Mouse (Mus musculus) liver, embryonic 15.5 days (tissue): ENCODE measurements around the gene Ankrd2. TPM values are rescaled to one million over a fixed set of nuclear protein-coding genes. Genes with fewer than 3 reads are reported as not detected.

Experiments
- polyA plus RNA-seq: library from polyadenylated mRNA; unstranded; fragments of >200 nt; fragmentation: Nextera tagmentation; extraction: Ambion mirVana; gene quantifications from 2 replicates; pipeline ENCODE4 v1.2.1, GENCODE M21; 2015

The Ankrd2 gene
- polyA plus RNA-seq, 1 experiment from 2014 or later: 0.17 TPM

Other genes with a start within 250 kb of the Ankrd2 start
- 26.6 and 29.4 TPM in 2 replicates for gene Arhgap19, start 234.0 kb upstream of the Ankrd2 start, polyA plus RNA-seq
- gene Frat1, start 206.0 kb upstream of the Ankrd2 start, polyA plus RNA-seq: 8.5 and 9.1 TPM in 2 replicates
- 4.4 and 4.5 TPM in 2 replicates for gene Frat2, start 187.9 kb upstream of the Ankrd2 start, polyA plus RNA-seq
- 8.5 and 8.6 TPM in 2 replicates for gene Rrp12, start 139.8 kb upstream of the Ankrd2 start, polyA plus RNA-seq
- gene Pgam1, start 124.1 kb upstream of the Ankrd2 start, polyA plus RNA-seq: 267 and 322 TPM in 2 replicates
- 29.2 and 31.4 TPM in 2 replicates for gene Exosc1, start 102.6 kb upstream of the Ankrd2 start, polyA plus RNA-seq
- 33.7 and 39.6 TPM in 2 replicates for gene Zdhhc16, start 102.5 kb upstream of the Ankrd2 start, polyA plus RNA-seq
- 10.1 and 10.3 TPM in 2 replicates for gene Mms19, start 54.8 kb upstream of the Ankrd2 start, polyA plus RNA-seq
- gene Ubtd1, start 54.2 kb upstream of the Ankrd2 start, polyA plus RNA-seq: 5.2 and 6.3 TPM in 2 replicates
- gene Hoga1, start 9.6 kb downstream of the Ankrd2 start, polyA plus RNA-seq: 50.6 and 59.0 TPM in 2 replicates
- gene 4933411K16Rik, start 16.2 kb downstream of the Ankrd2 start, polyA plus RNA-seq: 0.22 and 0.26 TPM in 2 replicates
- 1.4 TPM in 2 replicates for gene Morn4, start 50.4 kb downstream of the Ankrd2 start, polyA plus RNA-seq
- 10.5 and 11.1 TPM in 2 replicates for gene Pi4k2a, start 54.5 kb downstream of the Ankrd2 start, polyA plus RNA-seq
- gene Avpi1, start 93.1 kb downstream of the Ankrd2 start, polyA plus RNA-seq: 19.9 and 25.0 TPM in 2 replicates
- gene Marveld1, start 111.4 kb downstream of the Ankrd2 start, polyA plus RNA-seq: 3.2 and 4.7 TPM in 2 replicates
- gene Zfyve27, start 128.0 kb downstream of the Ankrd2 start, polyA plus RNA-seq: 8.8 and 10.1 TPM in 2 replicates
- 0.12 TPM in 1 of 2 replicates, not detected in the other for gene Sfrp5, start 166.3 kb downstream of the Ankrd2 start, polyA plus RNA-seq
- 0.05 TPM in 1 of 2 replicates, not detected in the other for gene Golga7b, start 211.6 kb downstream of the Ankrd2 start, polyA plus RNA-seq